Mouse (Mus musculus): ENCODE measurements around the gene Ankrd26. TPM values are rescaled to one million over a fixed set of nuclear protein-coding genes. Genes with fewer than 3 reads are reported as not detected.
"Not testable (repeated sequence)": the region's sequence is repeated elsewhere in the genome, so short reads cannot be mapped to it uniquely, and the experiment has no call there.

The Ankrd26 gene
- polyA plus RNA-seq, 1 experiment from 2014 or later: 11.4 TPM

DNA sequence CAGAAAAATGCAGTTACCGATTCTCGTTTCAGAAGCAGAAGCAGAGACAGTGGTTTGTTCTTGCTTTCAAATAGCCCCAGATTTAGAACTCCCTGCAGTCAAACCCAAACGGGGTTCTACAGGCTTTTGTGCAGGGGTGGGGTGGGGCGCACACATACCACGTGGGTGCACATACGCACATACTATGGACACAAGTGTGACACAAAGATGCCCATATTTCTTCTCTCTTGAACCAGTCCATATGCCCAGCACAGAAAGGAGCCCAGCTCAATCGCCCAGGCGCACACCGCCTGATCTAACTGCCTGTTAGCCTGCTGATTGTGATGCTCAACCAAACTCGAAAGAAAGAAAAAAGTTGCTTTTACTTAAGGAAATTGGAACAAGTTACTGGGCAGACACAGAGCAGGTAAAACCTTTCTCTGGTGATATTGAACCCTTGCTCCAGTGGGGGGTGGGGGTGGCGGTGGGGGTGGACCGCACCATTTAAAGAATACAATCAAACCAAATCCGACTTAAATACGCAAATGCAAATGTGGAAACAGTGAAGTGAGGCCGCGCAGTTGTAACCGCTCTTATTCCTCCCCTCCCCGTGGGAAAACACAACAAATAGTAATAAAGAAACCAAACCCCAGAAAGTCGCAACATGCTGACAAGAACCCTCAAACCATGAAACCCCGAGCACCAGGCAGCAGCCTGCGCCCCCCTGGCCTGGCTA, 30.8 kb upstream of the Ankrd26 start:
- DNase-seq (ENCODE audit: low spot score): peak; percentile 57
- 31% methylated on average over 21 of the region's 21 CpGs for WGBS
- 0 out of 2 replicates have a peak, but pooled peaks cover 8% of the 10 kb centered on the region for H3K4me1 ChIP-seq (replicated peaks; ENCODE audit: control insufficient read depth, insufficient read depth, low read length)
- no peaks in the 10 kb centered on the region for H3K36me3 ChIP-seq (ENCODE audit: control insufficient read depth, insufficient read depth, low read length)
- H3K4me2 ChIP-seq (ENCODE audit: low read length): peak overlapping the region; percentile 68
- H3K27me3 ChIP-seq (replicated peaks; ENCODE audit: control insufficient read depth, insufficient read depth, low read length): peaks cover 12% of the 10 kb centered on the region; the same call in 1 of the 2 replicates
- H3K27ac ChIP-seq (ENCODE audit: low read depth): no peak overlapping the region
- H3K9ac ChIP-seq (ENCODE audit: low read length): peak overlapping the region; percentile 34; the same call in 1 of the 2 replicates
- H3K4me3 ChIP-seq (ENCODE audit: low read depth, low read length): peak overlapping the region; percentile 37
- no peaks in the 10 kb centered on the region for H3K9me3 ChIP-seq (ENCODE audit: control insufficient read depth, low read length)
- no peak for ATAC-seq (replicated peaks; ENCODE audit: low FRiP score, low TSS enrichment, low read depth)

DNA sequence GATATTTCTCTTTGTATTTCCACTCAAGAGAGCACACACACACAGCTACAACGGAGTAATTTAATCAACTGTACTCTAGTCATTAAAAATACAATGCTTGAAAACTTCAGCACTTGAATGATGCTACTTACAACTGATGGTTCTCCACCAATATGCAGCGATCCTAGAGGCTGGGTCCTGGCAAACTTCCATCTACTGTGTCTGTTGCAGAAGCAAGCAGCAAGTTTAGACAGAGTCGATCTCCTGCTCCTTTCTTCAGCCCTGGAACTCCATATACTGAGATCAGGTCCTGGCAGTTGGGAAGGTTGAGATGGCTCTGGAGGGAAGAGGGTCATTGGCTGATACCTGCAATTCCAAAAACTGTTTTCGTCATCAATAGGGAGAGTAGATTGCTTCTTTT, 16.7 kb upstream of the Ankrd26 start:
- ATAC-seq (replicated peaks; ENCODE audit: low FRiP score, low TSS enrichment, low read depth): not testable (repeated sequence)
- 80% methylated on average over 4 of the region's 4 CpGs for WGBS

DNA sequence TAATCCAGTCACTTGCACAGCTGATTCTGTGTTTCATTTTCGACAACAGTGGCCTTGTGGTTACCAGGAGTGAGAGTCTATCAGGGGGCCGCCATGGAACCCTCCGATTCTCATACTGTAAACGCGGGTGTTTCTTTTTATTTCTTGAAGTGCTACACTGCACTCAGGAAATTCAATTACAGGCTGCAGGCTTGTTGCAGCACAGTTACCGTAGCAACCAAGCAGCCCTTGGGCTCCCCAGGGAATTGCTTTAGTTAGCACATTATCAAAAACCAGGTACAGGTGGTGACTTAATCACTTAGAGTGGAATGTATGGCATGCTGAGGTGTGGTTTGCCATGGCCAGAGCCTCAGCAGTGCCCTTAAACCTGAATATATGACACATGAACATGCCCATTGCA, 12.3 kb upstream of the Ankrd26 start:
- H3K4me1 ChIP-seq (replicated peaks; ENCODE audit: control insufficient read depth, insufficient read depth, low read length): no peaks in the 10 kb centered on the region
- no peak overlapping the region for H3K4me3 ChIP-seq (ENCODE audit: low read depth, low read length)
- H3K4me2 ChIP-seq (ENCODE audit: low read length): no peak overlapping the region
- no peak overlapping the region for H3K9ac ChIP-seq (ENCODE audit: low read length)
- no peaks in the 10 kb centered on the region for H3K27me3 ChIP-seq (replicated peaks; ENCODE audit: control insufficient read depth, insufficient read depth, low read length)
- H3K9me3 ChIP-seq (ENCODE audit: control insufficient read depth, low read length): no peaks in the 10 kb centered on the region
- DNase-seq (ENCODE audit: low spot score): no peak
- ATAC-seq (replicated peaks; ENCODE audit: low FRiP score, low TSS enrichment, low read depth): no peak
- no peak overlapping the region for H3K27ac ChIP-seq (ENCODE audit: low read depth)
- no peaks in the 10 kb centered on the region for H3K36me3 ChIP-seq (ENCODE audit: control insufficient read depth, insufficient read depth, low read length)
- WGBS: 83% methylated on average over 6 of the region's 6 CpGs

More for the DNA sequence above, 16.7 kb upstream of the Ankrd26 start:
- not testable (repeated sequence) for H3K36me3 ChIP-seq (ENCODE audit: control insufficient read depth, insufficient read depth, low read length); H3K27ac ChIP-seq (ENCODE audit: low read depth); H3K9me3 ChIP-seq (ENCODE audit: control insufficient read depth, low read length); H3K4me1 ChIP-seq (replicated peaks; ENCODE audit: control insufficient read depth, insufficient read depth, low read length); H3K4me3 ChIP-seq (ENCODE audit: low read depth, low read length); H3K27me3 ChIP-seq (replicated peaks; ENCODE audit: control insufficient read depth, insufficient read depth, low read length); H3K9ac ChIP-seq (ENCODE audit: low read length); H3K4me2 ChIP-seq (ENCODE audit: low read length); DNase-seq (ENCODE audit: low spot score)

DNA sequence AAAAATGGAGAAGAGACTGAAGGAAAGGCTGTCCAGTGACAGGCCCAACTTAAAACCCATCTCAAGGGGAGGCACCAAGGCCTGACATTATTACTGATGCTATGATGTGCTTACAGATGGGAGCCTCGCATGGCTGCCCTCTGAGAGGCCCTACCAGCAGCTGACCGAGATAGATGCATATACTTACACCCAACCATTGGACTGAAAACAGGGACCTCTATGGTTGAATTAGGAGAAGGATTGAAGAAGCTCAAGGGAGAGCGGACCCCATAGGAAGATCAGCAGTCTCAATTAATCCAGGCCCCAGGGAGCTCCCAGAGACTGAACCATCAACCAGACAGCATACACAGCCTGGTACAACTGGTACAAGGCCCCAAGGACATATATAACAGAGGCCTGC, 5.8 kb upstream of the Ankrd26 start:
- no peak overlapping the region for H3K9ac ChIP-seq (ENCODE audit: low read length)
- peaks cover 8% of the 10 kb centered on the region for H3K4me1 ChIP-seq (replicated peaks; ENCODE audit: control insufficient read depth, insufficient read depth, low read length)
- ATAC-seq (replicated peaks; ENCODE audit: low FRiP score, low TSS enrichment, low read depth) (no peak), DNase-seq (ENCODE audit: low spot score) (no peak)
- H3K36me3 ChIP-seq (ENCODE audit: control insufficient read depth, insufficient read depth, low read length): no peaks in the 10 kb centered on the region
- H3K4me3 ChIP-seq (ENCODE audit: low read depth, low read length): no peak overlapping the region
- H3K9me3 ChIP-seq (ENCODE audit: control insufficient read depth, low read length): no peaks in the 10 kb centered on the region
- no peaks in the 10 kb centered on the region for H3K27me3 ChIP-seq (replicated peaks; ENCODE audit: control insufficient read depth, insufficient read depth, low read length)
- no peak overlapping the region for H3K4me2 ChIP-seq (ENCODE audit: low read length)
- WGBS: 92% methylated on average over 3 of the region's 3 CpGs
- no peak overlapping the region for H3K27ac ChIP-seq (ENCODE audit: low read depth)

DNA sequence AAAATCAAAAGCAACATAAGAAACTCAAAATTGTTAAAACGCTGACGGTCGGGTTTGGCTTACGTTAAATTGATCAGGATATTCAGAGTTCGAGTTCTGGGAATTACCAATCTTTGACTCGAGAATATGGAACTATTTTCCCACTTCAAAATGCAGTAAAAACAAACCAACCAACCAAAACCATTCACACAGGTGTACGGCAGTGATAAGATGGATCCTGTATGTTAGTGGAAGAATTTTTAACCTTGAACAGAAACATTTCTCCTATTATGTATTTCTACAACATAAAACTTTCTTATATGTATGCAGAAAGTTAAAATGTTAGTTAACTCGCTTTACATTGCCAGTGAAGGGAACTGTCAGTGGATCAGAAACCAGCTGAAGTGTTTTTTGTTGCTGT, 801 bp downstream of the Ankrd26 start:
- Histone ChIP-seq H3K36me3 (ENCODE audit: control insufficient read depth, insufficient read depth, low read length) (peaks cover 29% of the 10 kb centered on the region), H3K9ac (ENCODE audit: low read length) (peak overlapping the region; percentile 80), H3K4me3 (ENCODE audit: low read depth, low read length) (peak overlapping the region; percentile 73), H3K27me3 (replicated peaks; ENCODE audit: control insufficient read depth, insufficient read depth, low read length) (no peaks in the 10 kb centered on the region), H3K4me2 (ENCODE audit: low read length) (peak overlapping the region; percentile 96), H3K4me1 (replicated peaks; ENCODE audit: control insufficient read depth, insufficient read depth, low read length) (peaks cover 18% of the 10 kb centered on the region), H3K9me3 (ENCODE audit: control insufficient read depth, low read length) (no peaks in the 10 kb centered on the region), H3K27ac (ENCODE audit: low read depth) (no peak overlapping the region; the same call in 1 of the 2 replicates)
- 79% methylated on average over 8 of the region's 8 CpGs for WGBS
- ATAC-seq (replicated peaks; ENCODE audit: low FRiP score, low TSS enrichment, low read depth): no peak
- DNase-seq (ENCODE audit: low spot score): no peak

DNA sequence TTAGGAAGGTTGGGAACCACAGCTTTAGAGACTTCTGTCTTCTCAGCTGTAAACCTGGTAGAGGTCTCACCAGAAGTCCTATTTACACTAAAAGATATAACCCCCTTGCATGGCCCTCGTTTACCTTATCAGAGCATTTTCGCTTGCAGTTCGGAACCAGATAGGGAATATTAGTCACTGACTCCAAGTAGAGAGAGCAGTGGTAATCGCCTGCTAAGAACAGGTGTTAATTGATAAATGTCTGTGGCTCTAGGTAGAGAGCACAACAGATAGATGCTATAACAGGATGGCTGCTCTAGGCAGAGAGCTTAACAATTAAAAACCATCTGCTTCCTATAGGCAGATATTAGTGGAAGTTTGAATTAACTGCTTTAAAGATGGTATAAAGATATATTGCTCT, 23.4 kb downstream of the Ankrd26 start:
- no peaks in the 10 kb centered on the region for H3K27me3 ChIP-seq (replicated peaks; ENCODE audit: control insufficient read depth, insufficient read depth, low read length)
- no peak overlapping the region for H3K4me3 ChIP-seq (ENCODE audit: low read depth, low read length)
- H3K4me2 ChIP-seq (ENCODE audit: low read length): no peak overlapping the region
- no peak for ATAC-seq (replicated peaks; ENCODE audit: low FRiP score, low TSS enrichment, low read depth)
- no peak overlapping the region for H3K9ac ChIP-seq (ENCODE audit: low read length)
- WGBS: 89% methylated on average over 4 of the region's 4 CpGs
- no peak for DNase-seq (ENCODE audit: low spot score)
- peaks cover 77% of the 10 kb centered on the region for H3K36me3 ChIP-seq (ENCODE audit: control insufficient read depth, insufficient read depth, low read length)
- H3K27ac ChIP-seq (ENCODE audit: low read depth): no peak overlapping the region
- no peaks in the 10 kb centered on the region for H3K9me3 ChIP-seq (ENCODE audit: control insufficient read depth, low read length)
- H3K4me1 ChIP-seq (replicated peaks; ENCODE audit: control insufficient read depth, insufficient read depth, low read length): no peaks in the 10 kb centered on the region

DNA sequence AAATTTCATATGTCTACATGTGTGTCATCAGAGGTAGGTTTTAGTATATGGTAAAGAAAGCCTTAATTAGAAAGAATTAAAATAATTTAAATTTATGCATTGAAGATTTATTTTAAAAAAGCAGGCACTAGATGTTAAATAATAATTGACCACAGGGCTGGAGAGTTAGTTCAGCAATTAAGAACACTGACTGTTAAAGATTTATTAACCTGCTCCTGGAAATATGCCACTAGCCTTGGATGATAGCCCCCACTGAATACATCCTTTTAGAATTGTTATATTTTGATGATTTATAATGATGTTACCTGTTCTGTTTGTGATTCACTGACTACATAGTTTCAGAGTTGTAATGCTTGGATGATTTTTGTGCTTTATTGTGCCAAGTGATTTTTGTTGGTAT, 24.8 kb downstream of the Ankrd26 start:
- not testable (repeated sequence) for H3K9ac ChIP-seq (ENCODE audit: low read length); ATAC-seq (replicated peaks; ENCODE audit: low FRiP score, low TSS enrichment, low read depth); H3K4me3 ChIP-seq (ENCODE audit: low read depth, low read length); H3K27ac ChIP-seq (ENCODE audit: low read depth); DNase-seq (ENCODE audit: low spot score); H3K4me2 ChIP-seq (ENCODE audit: low read length); H3K27me3 ChIP-seq (replicated peaks; ENCODE audit: control insufficient read depth, insufficient read depth, low read length); H3K4me1 ChIP-seq (replicated peaks; ENCODE audit: control insufficient read depth, insufficient read depth, low read length); H3K9me3 ChIP-seq (ENCODE audit: control insufficient read depth, low read length)
- peaks cover 73% of the 10 kb centered on the region for H3K36me3 ChIP-seq (ENCODE audit: control insufficient read depth, insufficient read depth, low read length)

DNA sequence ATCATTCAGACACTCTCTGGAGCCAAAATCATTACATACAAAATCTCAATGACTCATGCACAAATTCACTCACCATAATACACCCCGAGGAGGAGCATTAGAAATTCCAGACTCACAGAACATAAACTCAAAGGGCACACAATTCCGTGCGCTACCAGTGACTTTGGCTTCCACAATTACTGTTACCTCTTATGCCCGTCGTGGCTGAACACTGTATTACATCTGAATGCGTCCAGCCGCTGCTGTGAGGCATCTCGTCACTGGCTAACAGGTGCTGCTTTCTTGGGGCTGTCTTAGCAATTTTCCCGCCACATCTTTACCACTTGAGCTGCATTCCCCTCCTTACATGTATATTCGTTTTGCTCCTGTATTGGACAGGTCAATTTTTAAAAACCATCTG, 26.7 kb downstream of the Ankrd26 start:
- Histone ChIP-seq H3K27me3 (replicated peaks; ENCODE audit: control insufficient read depth, insufficient read depth, low read length) (no peaks in the 10 kb centered on the region), H3K9ac (ENCODE audit: low read length) (no peak overlapping the region), H3K4me1 (replicated peaks; ENCODE audit: control insufficient read depth, insufficient read depth, low read length) (no peaks in the 10 kb centered on the region), H3K27ac (ENCODE audit: low read depth) (no peak overlapping the region), H3K36me3 (ENCODE audit: control insufficient read depth, insufficient read depth, low read length) (peaks cover 77% of the 10 kb centered on the region), H3K4me2 (ENCODE audit: low read length) (no peak overlapping the region), H3K4me3 (ENCODE audit: low read depth, low read length) (no peak overlapping the region), H3K9me3 (ENCODE audit: control insufficient read depth, low read length) (no peaks in the 10 kb centered on the region)
- ATAC-seq (replicated peaks; ENCODE audit: low FRiP score, low TSS enrichment, low read depth) (no peak), DNase-seq (ENCODE audit: low spot score) (no peak)
- WGBS: 92% methylated on average over 10 of the region's 10 CpGs

DNA sequence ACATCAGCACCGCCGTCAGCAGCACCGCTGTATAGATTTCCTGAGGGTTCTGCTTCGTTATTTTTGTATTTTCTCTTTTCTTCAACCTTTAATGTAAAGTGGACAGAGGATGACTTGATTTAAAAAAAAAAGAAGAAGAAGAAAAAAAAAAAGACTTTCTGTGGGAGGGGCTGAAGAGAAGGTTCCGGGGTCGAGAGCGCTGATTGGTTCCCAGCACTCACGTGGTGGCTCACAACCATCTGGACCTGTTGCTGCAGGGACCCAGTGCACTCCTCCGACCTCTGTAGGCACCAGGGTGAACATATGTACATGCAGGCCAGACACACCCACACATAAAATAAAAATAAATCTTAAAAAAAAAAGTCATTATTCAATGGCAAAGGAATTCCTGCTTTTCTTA, 28.6 kb downstream of the Ankrd26 start:
- Histone ChIP-seq H3K4me1 (replicated peaks; ENCODE audit: control insufficient read depth, insufficient read depth, low read length) (no peaks in the 10 kb centered on the region), H3K4me2 (ENCODE audit: low read length) (no peak overlapping the region), H3K36me3 (ENCODE audit: control insufficient read depth, insufficient read depth, low read length) (peaks cover 72% of the 10 kb centered on the region), H3K27me3 (replicated peaks; ENCODE audit: control insufficient read depth, insufficient read depth, low read length) (no peaks in the 10 kb centered on the region), H3K9ac (ENCODE audit: low read length) (no peak overlapping the region), H3K9me3 (ENCODE audit: control insufficient read depth, low read length) (no peaks in the 10 kb centered on the region), H3K27ac (ENCODE audit: low read depth) (no peak overlapping the region), H3K4me3 (ENCODE audit: low read depth, low read length) (no peak overlapping the region)
- DNase-seq (ENCODE audit: low spot score) (no peak), ATAC-seq (replicated peaks; ENCODE audit: low FRiP score, low TSS enrichment, low read depth) (no peak)
- WGBS: 85% methylated on average over 9 of the region's 9 CpGs

Measured in intestine, embryonic 14.5 days (tissue).